Mouse (Mus musculus): ENCODE measurements around the gene Lrrc4. TPM values are rescaled to one million over a fixed set of nuclear protein-coding genes. Genes with fewer than 3 reads are reported as not detected.
A peak's percentile ranks its signal among the peaks of the same experiment; 100 is the strongest.

The Lrrc4 gene
- polyA plus RNA-seq, 1 experiment from 2014 or later = 1.2 TPM

- Histone ChIP-seq H3K27me3 (no peaks in the 10 kb centered on the region), H3K36me3 (0 out of 2 replicates have a peak, but pooled peaks cover 4% of the 10 kb centered on the region), H3K27ac (replicated peaks) (no peak overlapping the region), H3K4me3 (replicated peaks) (no peak overlapping the region), H3K4me2 (replicated peaks) (no peak overlapping the region), H3K9me3 (replicated peaks) (no peaks in the 10 kb centered on the region), H3K9ac (no peak overlapping the region), H3K4me1 (peaks cover 12% of the 10 kb centered on the region)
- 82% methylated on average over 5 of the region's 5 CpGs for WGBS
- no peak for ATAC-seq (ENCODE audit: insufficient number of reproducible peaks, low FRiP score, low TSS enrichment, low read depth)
Observed at GRCm38 (mm10) chr6:28724776-28725175, 106.8 kb downstream of the Lrrc4 start.

GRCm38 (mm10) chr6:28723059-28723458 lies 108.5 kb downstream of the Lrrc4 start:
- Histone ChIP-seq H3K27ac (replicated peaks) (no peak overlapping the region), H3K4me3 (replicated peaks) (no peak overlapping the region), H3K4me1 (no peaks in the 10 kb centered on the region), H3K9me3 (replicated peaks) (no peaks in the 10 kb centered on the region), H3K4me2 (replicated peaks) (no peak overlapping the region), H3K27me3 (no peaks in the 10 kb centered on the region), H3K36me3 (0 out of 2 replicates have a peak, but pooled peaks cover 4% of the 10 kb centered on the region), H3K9ac (no peak overlapping the region)
- no peak for ATAC-seq (ENCODE audit: insufficient number of reproducible peaks, low FRiP score, low TSS enrichment, low read depth)
- 26% methylated on average over 2 of the region's 2 CpGs for WGBS

- Histone ChIP-seq H3K4me3 (replicated peaks) (no peak overlapping the region), H3K9ac (no peak overlapping the region), H3K27me3 (no peaks in the 10 kb centered on the region), H3K4me1 (peaks cover 7% of the 10 kb centered on the region), H3K36me3 (0 out of 2 replicates have a peak, but pooled peaks cover 3% of the 10 kb centered on the region), H3K4me2 (replicated peaks) (no peak overlapping the region), H3K9me3 (replicated peaks) (no peaks in the 10 kb centered on the region), H3K27ac (replicated peaks) (no peak overlapping the region)
- 84% methylated on average over 9 of the region's 9 CpGs for WGBS
- no peak for ATAC-seq (ENCODE audit: insufficient number of reproducible peaks, low FRiP score, low TSS enrichment, low read depth)
Observed at GRCm38 (mm10) chr6:28720391-28721171, 111.0 kb downstream of the Lrrc4 start.

- WGBS = 44% methylated on average over 4 of the region's 4 CpGs
- no peak overlapping the region for H3K27ac ChIP-seq (replicated peaks)
- no peaks in the 10 kb centered on the region for H3K27me3 ChIP-seq
- H3K9ac ChIP-seq = no peak overlapping the region
- no peaks in the 10 kb centered on the region for H3K9me3 ChIP-seq (replicated peaks)
- no peak for ATAC-seq (ENCODE audit: insufficient number of reproducible peaks, low FRiP score, low TSS enrichment, low read depth)
- no peak overlapping the region for H3K4me3 ChIP-seq (replicated peaks)
- H3K4me2 ChIP-seq (replicated peaks) = no peak overlapping the region
- peaks cover 7% of the 10 kb centered on the region for H3K4me1 ChIP-seq
- no peaks in the 10 kb centered on the region for H3K36me3 ChIP-seq
Observed at GRCm38 (mm10) chr6:28717845-28718237, 113.7 kb downstream of the Lrrc4 start.

- H3K36me3 ChIP-seq = 0 out of 2 replicates have a peak, but pooled peaks cover under 1% of the 10 kb centered on the region
- H3K27me3 ChIP-seq = no peaks in the 10 kb centered on the region
- 60% methylated on average over 7 of the region's 7 CpGs for WGBS
- no peak overlapping the region for H3K4me3 ChIP-seq (replicated peaks)
- no peak overlapping the region for H3K27ac ChIP-seq (replicated peaks)
- no peak overlapping the region for H3K9ac ChIP-seq
- no peak overlapping the region for H3K4me2 ChIP-seq (replicated peaks)
- no peaks in the 10 kb centered on the region for H3K9me3 ChIP-seq (replicated peaks)
- peaks cover 7% of the 10 kb centered on the region for H3K4me1 ChIP-seq
- no peak for ATAC-seq (ENCODE audit: insufficient number of reproducible peaks, low FRiP score, low TSS enrichment, low read depth)
Observed at GRCm38 (mm10) chr6:28717203-28717844, 114.2 kb downstream of the Lrrc4 start.

DNA sequence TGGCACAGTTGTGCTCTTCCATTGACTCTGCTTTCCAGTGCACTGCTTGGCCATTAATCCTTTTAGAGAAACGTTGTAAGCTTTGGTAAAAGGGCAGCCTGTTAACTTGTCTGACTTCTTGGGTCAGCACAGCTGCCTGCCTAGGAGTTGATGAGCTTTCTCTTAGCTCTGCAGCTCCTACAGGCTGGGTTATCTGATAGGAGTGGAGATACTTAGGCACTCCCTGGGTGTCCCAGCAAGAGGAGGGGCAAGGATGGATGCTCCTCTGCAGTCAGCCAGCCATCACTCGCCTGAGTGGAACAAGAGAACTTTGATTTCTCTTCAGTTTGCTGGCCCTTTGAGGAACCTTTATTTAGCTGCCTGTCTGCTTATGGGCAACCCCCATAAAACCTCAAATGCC lies 121.5 kb downstream of the Lrrc4 start:
- no peak for ATAC-seq (ENCODE audit: insufficient number of reproducible peaks, low FRiP score, low TSS enrichment, low read depth)
- no peak overlapping the region for H3K4me3 ChIP-seq (replicated peaks)
- H3K36me3 ChIP-seq = peaks cover 9% of the 10 kb centered on the region
- no peaks in the 10 kb centered on the region for H3K27me3 ChIP-seq
- no peak overlapping the region for H3K9ac ChIP-seq
- no peak overlapping the region for H3K4me2 ChIP-seq (replicated peaks)
- 43% methylated on average over 2 of the region's 2 CpGs for WGBS
- no peaks in the 10 kb centered on the region for H3K9me3 ChIP-seq (replicated peaks)
- peaks cover 20% of the 10 kb centered on the region for H3K4me1 ChIP-seq
- no peak overlapping the region for H3K27ac ChIP-seq (replicated peaks)

DNA sequence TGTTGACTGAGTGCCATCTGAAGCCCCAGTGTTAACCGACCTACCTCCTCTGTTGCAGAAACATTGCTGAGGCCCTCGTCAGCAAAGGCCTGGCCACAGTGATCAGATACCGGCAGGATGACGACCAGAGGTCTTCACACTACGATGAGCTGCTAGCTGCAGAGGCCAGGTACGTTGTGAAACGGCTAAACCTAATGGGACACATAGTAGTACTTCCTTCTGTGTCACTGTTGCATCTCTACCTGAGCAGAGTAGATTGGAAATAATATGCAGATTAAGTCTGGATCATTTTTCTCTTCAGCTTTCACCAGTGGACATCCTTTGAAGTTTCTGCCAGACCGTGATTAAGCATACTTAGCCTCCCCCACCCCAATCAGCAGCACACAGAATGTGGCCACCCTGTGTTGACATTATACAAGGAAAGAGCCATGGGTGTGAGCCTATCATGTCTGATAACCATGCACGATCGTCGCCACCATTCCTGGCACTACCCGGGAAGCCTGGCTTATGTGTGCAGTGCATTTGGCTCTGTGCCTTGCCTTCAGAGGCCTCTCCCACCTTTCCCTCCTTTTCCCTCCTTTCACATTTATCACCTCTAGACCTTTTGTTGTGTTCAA lies 124.5 kb downstream of the Lrrc4 start:
- Histone ChIP-seq H3K9ac (no peak overlapping the region), H3K4me3 (replicated peaks) (no peak overlapping the region), H3K27ac (replicated peaks) (no peak overlapping the region), H3K4me2 (replicated peaks) (no peak overlapping the region), H3K9me3 (replicated peaks) (no peaks in the 10 kb centered on the region), H3K36me3 (peaks cover 6% of the 10 kb centered on the region), H3K4me1 (peaks cover 25% of the 10 kb centered on the region), H3K27me3 (no peaks in the 10 kb centered on the region)
- ATAC-seq (ENCODE audit: insufficient number of reproducible peaks, low FRiP score, low TSS enrichment, low read depth) = no peak
- WGBS = 79% methylated on average over 12 of the region's 12 CpGs

GRCm38 (mm10) chr6:28706108-28706975 lies 125.2 kb downstream of the Lrrc4 start:
- 53% methylated on average over 8 of the region's 8 CpGs for WGBS
- H3K4me3 ChIP-seq (replicated peaks) = no peak overlapping the region

DNA sequence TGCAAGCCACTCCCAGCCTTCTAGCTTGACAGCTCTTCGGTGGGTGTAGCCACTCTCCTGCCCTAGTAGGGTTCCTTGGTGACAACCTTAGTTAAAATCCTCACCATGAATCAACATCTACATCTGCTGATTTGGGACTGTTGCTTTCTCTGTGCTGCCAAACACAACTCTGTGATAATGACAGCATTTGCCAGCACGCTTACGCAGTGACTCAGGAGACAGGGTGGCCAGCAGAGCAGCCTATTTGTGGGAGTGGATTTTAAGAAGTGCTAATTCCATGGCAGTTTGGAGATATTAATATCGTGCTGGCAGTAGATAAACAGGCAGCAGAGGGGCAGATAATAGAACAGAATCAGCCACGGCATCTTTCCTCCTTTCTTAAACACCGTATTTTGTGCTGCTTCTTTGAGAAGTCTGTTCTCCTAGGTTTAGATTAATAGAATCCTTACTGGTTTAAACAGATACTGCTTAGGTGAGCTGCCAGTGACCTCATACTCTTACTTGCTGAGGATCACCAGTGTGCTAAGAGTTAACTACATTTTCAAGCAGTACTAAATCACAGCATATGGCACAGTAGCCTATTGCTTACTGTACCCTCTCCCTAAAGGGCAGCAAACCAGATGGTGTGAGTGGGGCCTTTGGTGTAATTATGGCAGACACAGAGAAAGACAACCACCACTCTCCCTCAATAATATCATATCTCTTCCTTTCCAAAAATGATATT lies 126.0 kb downstream of the Lrrc4 start:
- H3K27me3 ChIP-seq = no peaks in the 10 kb centered on the region
- H3K36me3 ChIP-seq = peaks cover 6% of the 10 kb centered on the region
- peak; percentile 51; the same call in 1 of the 2 replicates for ATAC-seq (ENCODE audit: insufficient number of reproducible peaks, low FRiP score, low TSS enrichment, low read depth)
- 65% methylated on average over 6 of the region's 6 CpGs for WGBS
- H3K9ac ChIP-seq = no peak overlapping the region
- H3K27ac ChIP-seq (replicated peaks) = no peak overlapping the region
- H3K4me3 ChIP-seq (replicated peaks) = no peak overlapping the region
- H3K4me2 ChIP-seq (replicated peaks) = no peak overlapping the region
- H3K4me1 ChIP-seq = peaks cover 25% of the 10 kb centered on the region
- no peaks in the 10 kb centered on the region for H3K9me3 ChIP-seq (replicated peaks)

More at GRCm38 (mm10) chr6:28706108-28706975, 125.2 kb downstream of the Lrrc4 start:
- Histone ChIP-seq H3K9me3 (replicated peaks) (no peaks in the 10 kb centered on the region), H3K27ac (replicated peaks) (peak overlapping the region; percentile 18; the same call in 1 of the 2 replicates), H3K4me2 (replicated peaks) (no peak overlapping the region), H3K27me3 (no peaks in the 10 kb centered on the region), H3K36me3 (peaks cover 6% of the 10 kb centered on the region), H3K9ac (no peak overlapping the region), H3K4me1 (peaks cover 25% of the 10 kb centered on the region)
- ATAC-seq (ENCODE audit: insufficient number of reproducible peaks, low FRiP score, low TSS enrichment, low read depth) = no peak

DNA sequence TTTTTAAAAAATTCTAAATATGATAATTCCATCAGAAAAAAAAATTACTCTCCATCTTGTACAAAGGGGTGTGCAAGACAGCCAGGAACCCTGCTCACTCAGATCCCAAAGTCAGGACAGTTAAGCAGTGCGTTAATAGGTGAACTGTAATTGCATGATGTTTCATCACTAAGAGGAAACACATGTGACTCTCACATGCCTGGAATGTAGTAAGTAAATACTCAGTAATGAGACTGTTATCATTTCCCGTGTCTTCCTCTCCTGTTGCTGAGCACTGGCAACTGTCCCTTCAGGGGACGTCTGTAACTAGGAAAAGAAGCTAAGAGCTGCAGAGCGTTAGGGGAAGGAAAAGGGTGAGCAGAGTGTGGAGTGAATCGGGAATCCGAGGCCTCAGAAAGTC lies 126.9 kb downstream of the Lrrc4 start:
- 17% methylated on average over 6 of the region's 6 CpGs for WGBS
- Histone ChIP-seq H3K4me1 (peaks cover 25% of the 10 kb centered on the region), H3K27ac (replicated peaks) (no peak overlapping the region), H3K9me3 (replicated peaks) (no peaks in the 10 kb centered on the region), H3K36me3 (peaks cover 6% of the 10 kb centered on the region), H3K9ac (no peak overlapping the region), H3K27me3 (no peaks in the 10 kb centered on the region), H3K4me2 (replicated peaks) (no peak overlapping the region), H3K4me3 (replicated peaks) (no peak overlapping the region)
- no peak for ATAC-seq (ENCODE audit: insufficient number of reproducible peaks, low FRiP score, low TSS enrichment, low read depth)

Data from embryonic facial prominence, embryonic 15.5 days (tissue).